Mouse (Mus musculus) neural tube, embryonic 14.5 days (tissue): ENCODE measurements around the gene Nek5. TPM values are rescaled to one million over a fixed set of nuclear protein-coding genes. Genes with fewer than 3 reads are reported as not detected.

Experiments used
- ATAC-seq: fragments of 200-750 bp; cut with Nextera tagmentation; 2 replicates; pipeline ENCODE4 v1.8.0; 2017; ENCODE audit warnings: low read depth, mild to moderate bottlenecking, moderate TSS enrichment, moderate library complexity
- H3K27ac ChIP-seq: fragments of 300-500 bp; sonication (generic); 2 replicates; pipeline ENCODE4 v1.5.1; 2014; ENCODE audit warnings: low read depth, mild to moderate bottlenecking, control low read depth, low read length, moderate library complexity, mixed read lengths
- H3K27me3 ChIP-seq: fragments of 300-500 bp; sonication (generic); 2 replicates; pipeline ENCODE4 v1.6.1; 2014; ENCODE audit warnings: low read length; ENCODE audit not compliant: control insufficient read depth, insufficient read depth
- H3K36me3 ChIP-seq: fragments of 300-500 bp; sonication (generic); 2 replicates; pipeline ENCODE4 v1.6.1; 2014; ENCODE audit warnings: low read length, mixed read lengths; ENCODE audit not compliant: control insufficient read depth, insufficient read depth
- H3K4me1 ChIP-seq: fragments of 300-500 bp; sonication (generic); 2 replicates; pipeline ENCODE4 v1.6.1; 2014; ENCODE audit warnings: low read length; ENCODE audit not compliant: control insufficient read depth, insufficient read depth
- H3K4me2 ChIP-seq: fragments of 300-500 bp; sonication (generic); 2 replicates; pipeline ENCODE4 v1.6.1; 2014; ENCODE audit warnings: mild to moderate bottlenecking, low read depth, low read length, control low read depth
- H3K4me3 ChIP-seq: fragments of 300-500 bp; sonication (generic); 2 replicates; pipeline ENCODE4 v1.5.1; 2014; ENCODE audit warnings: low read depth, low read length, control low read depth, mixed read lengths
- H3K9ac ChIP-seq: fragments of 300-500 bp; sonication (generic); replicated peaks from 2 replicates; pipeline ENCODE4 v1.6.1; 2014; ENCODE audit warnings: low read depth, mild to moderate bottlenecking, control low read depth, low read length, mixed read lengths
- H3K9me3 ChIP-seq: fragments of 300-500 bp; sonication (generic); 2 replicates; pipeline ENCODE4 v1.6.1; 2016; ENCODE audit warnings: low read length; ENCODE audit not compliant: control insufficient read depth
- WGBS: fragments of 180-500 bp; shearing (Covaris S2); extraction: QIAGEN DNeasy Blood & Tissue Kit; methylation state at CpG from one replicate; pipeline ENCODE4 v1.1.7; 2014; 5-methylcytosine and 5-hydroxymethylcytosine counted together
- polyA plus RNA-seq: library from polyadenylated mRNA; unstranded; fragments of >200 nt; fragmentation: Nextera tagmentation; extraction: Ambion mirVana; gene quantifications from 2 replicates; pipeline ENCODE4 v1.2.1, GENCODE M21; 2014

Gene Nek5
- polyA plus RNA-seq, 1 experiment from 2014 or later = 0.80 TPM

GRCm38 (mm10) chr8:22132062-22132461 lies 7.2 kb upstream of the Nek5 start:
- no peaks in the 10 kb centered on the region for H3K27me3 ChIP-seq
- H3K36me3 ChIP-seq = peaks cover 12% of the 10 kb centered on the region; the same call in 1 of the 2 replicates
- H3K9me3 ChIP-seq = no peaks in the 10 kb centered on the region
- no peak for ATAC-seq
- no peak overlapping the region for H3K4me3 ChIP-seq
- no peak overlapping the region for H3K27ac ChIP-seq
- H3K9ac ChIP-seq = no peak overlapping the region
- H3K4me1 ChIP-seq = no peaks in the 10 kb centered on the region
- 85% methylated on average over 12 of the region's 12 CpGs for WGBS
- H3K4me2 ChIP-seq = no peak overlapping the region

GRCm38 (mm10) chr8:22107020-22107419 lies 17.8 kb downstream of the Nek5 start:
- Histone ChIP-seq H3K27me3 (no peaks in the 10 kb centered on the region), H3K9me3 (no peaks in the 10 kb centered on the region), H3K4me3 (no peak overlapping the region), H3K4me1 (no peaks in the 10 kb centered on the region), H3K4me2 (no peak overlapping the region), H3K9ac (no peak overlapping the region), H3K36me3 (no peaks in the 10 kb centered on the region), H3K27ac (no peak overlapping the region)
- WGBS = 85% methylated on average over 4 of the region's 4 CpGs
- ATAC-seq = no peak

DNA sequence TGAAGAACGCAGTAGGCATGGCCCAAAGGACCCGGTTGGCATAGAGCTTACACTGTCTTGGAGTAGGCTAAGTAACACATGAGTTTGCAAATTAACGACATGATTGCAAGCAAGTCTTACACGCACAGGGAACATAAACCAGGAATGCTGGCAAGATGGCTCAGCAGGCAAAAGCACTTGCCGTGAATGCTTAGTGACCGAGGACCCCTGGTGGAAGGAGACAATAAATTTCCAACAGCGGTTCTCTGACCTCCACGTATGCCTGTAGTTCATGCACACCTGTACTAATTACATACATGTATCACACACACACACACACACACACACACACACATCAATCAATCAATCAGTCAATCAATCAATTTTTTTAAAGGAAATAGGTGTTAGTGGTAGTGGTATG lies 33.3 kb downstream of the Nek5 start:
- 38% methylated on average over 8 of the region's 8 CpGs for WGBS
- no peak for ATAC-seq
- no peak overlapping the region for H3K9ac ChIP-seq
- H3K4me3 ChIP-seq = no peak overlapping the region
- H3K4me1 ChIP-seq = no peaks in the 10 kb centered on the region
- no peak overlapping the region for H3K27ac ChIP-seq
- no peaks in the 10 kb centered on the region for H3K36me3 ChIP-seq
- no peak overlapping the region for H3K4me2 ChIP-seq
- no peaks in the 10 kb centered on the region for H3K27me3 ChIP-seq
- no peaks in the 10 kb centered on the region for H3K9me3 ChIP-seq

DNA sequence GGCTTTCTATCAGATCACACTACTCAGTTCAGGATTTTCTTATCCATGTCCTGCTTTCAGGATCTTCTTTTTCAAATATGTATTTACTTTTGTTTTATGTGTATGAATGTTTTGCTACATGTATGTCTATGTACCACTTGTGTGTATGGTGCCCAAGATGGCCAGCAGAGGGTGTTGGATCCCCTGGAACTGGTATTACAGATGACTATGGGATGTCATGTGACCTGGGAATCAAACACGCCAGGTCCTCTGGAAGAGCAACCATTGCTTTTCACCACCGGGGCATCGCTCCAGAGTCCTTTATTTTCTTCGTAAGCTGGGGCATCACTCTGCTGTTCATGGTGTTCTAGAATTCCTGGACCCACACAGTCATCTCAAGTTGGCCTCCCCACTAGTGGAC lies 35.6 kb downstream of the Nek5 start:
- Histone ChIP-seq H3K4me2 (no peak overlapping the region), H3K4me3 (no peak overlapping the region), H3K27me3 (no peaks in the 10 kb centered on the region), H3K9ac (no peak overlapping the region), H3K4me1 (no peaks in the 10 kb centered on the region), H3K27ac (no peak overlapping the region), H3K36me3 (no peaks in the 10 kb centered on the region), H3K9me3 (no peaks in the 10 kb centered on the region)
- WGBS = 90% methylated on average over 4 of the region's 4 CpGs
- ATAC-seq = no peak

GRCm38 (mm10) chr8:22079313-22080007 lies 45.4 kb downstream of the Nek5 start:
- no peak overlapping the region for H3K9ac ChIP-seq
- no peaks in the 10 kb centered on the region for H3K27me3 ChIP-seq
- no peak for ATAC-seq
- H3K36me3 ChIP-seq = no peaks in the 10 kb centered on the region
- no peak overlapping the region for H3K27ac ChIP-seq
- no peak overlapping the region for H3K4me3 ChIP-seq
- H3K9me3 ChIP-seq = no peaks in the 10 kb centered on the region
- H3K4me2 ChIP-seq = no peak overlapping the region
- no peaks in the 10 kb centered on the region for H3K4me1 ChIP-seq
- 89% methylated on average over 9 of the region's 9 CpGs for WGBS

- H3K27me3 ChIP-seq = 0 out of 2 replicates have a peak, but pooled peaks cover 2% of the 10 kb centered on the region
- 5% methylated on average over 3 of the region's 3 CpGs for WGBS
- no peak overlapping the region for H3K27ac ChIP-seq
- ATAC-seq = no peak
- H3K4me1 ChIP-seq = peaks cover 9% of the 10 kb centered on the region
- H3K4me3 ChIP-seq = peak overlapping the region; percentile 71
- peaks cover 16% of the 10 kb centered on the region for H3K36me3 ChIP-seq
- H3K9ac ChIP-seq = no peak overlapping the region
- H3K4me2 ChIP-seq = peak overlapping the region; percentile 80
- H3K9me3 ChIP-seq = no peaks in the 10 kb centered on the region
Measured at GRCm38 (mm10) chr8:22061126-22061525, 63.7 kb downstream of the Nek5 start.

- peak within 1 kb of the TSS; percentile 44; the same call in 1 of the 2 replicates for H3K27ac ChIP-seq
Measured at GRCm38 (mm10) chr8:22060446-22060889, 64.4 kb downstream of the Nek5 start, which contains the start of gene Alg11. Gene Alg11 (plus strand): TSS chr8:22060721.

GRCm38 (mm10) chr8:22059821-22060445 lies 64.9 kb downstream of the Nek5 start, which contains the start of gene Atp7b:
Gene Atp7b (minus strand): TSS chr8:22060305.
- Histone ChIP-seq H3K4me2 (peak within 1 kb of the TSS; percentile 80), H3K9ac (peak within 1 kb of the TSS; percentile 66), H3K36me3 (peaks cover 5% of the 10 kb centered on the region), H3K4me1 (peaks cover 9% of the 10 kb centered on the region), H3K27ac (peak within 1 kb of the TSS; percentile 44; the same call in 1 of the 2 replicates), H3K27me3 (0 out of 2 replicates have a peak, but pooled peaks cover 2% of the 10 kb centered on the region), H3K9me3 (no peaks in the 10 kb centered on the region), H3K4me3 (peak within 1 kb of the TSS; percentile 71)
- whole genome bisulfite sequencing = under 1% methylated on average over 34 of the region's 46 CpGs
- peak; percentile 92 for ATAC-seq

More at GRCm38 (mm10) chr8:22060446-22060889, 64.4 kb downstream of the Nek5 start, which contains the start of gene Alg11:
- Histone ChIP-seq H3K9ac (peak within 1 kb of the TSS; percentile 66), H3K4me2 (peak within 1 kb of the TSS; percentile 80), H3K36me3 (peaks cover 10% of the 10 kb centered on the region), H3K4me1 (peaks cover 9% of the 10 kb centered on the region), H3K9me3 (no peaks in the 10 kb centered on the region), H3K27me3 (0 out of 2 replicates have a peak, but pooled peaks cover 2% of the 10 kb centered on the region), H3K4me3 (peak within 1 kb of the TSS; percentile 71)
- peak; percentile 100 for ATAC-seq
- WGBS = under 1% methylated on average over 36 of the region's 36 CpGs
